Mouse (Mus musculus) forebrain, embryonic 10.5 days (tissue): ENCODE data around the gene Zfy1. TPM values are rescaled to one million over a fixed set of nuclear protein-coding genes. Genes with fewer than 3 reads are reported as not detected.
"Not testable (repeated sequence)": the region's sequence is repeated elsewhere in the genome, so short reads cannot be mapped to it uniquely, and the experiment has no call there.

Source experiments
- DNase-seq: peaks from one replicate; pipeline ENCODE4 v3.0.0-alpha.2; 2017; ENCODE audit warnings: low spot score; ENCODE audit errors: extremely low spot score
- H3K27ac ChIP-seq: fragments of 300-500 bp; sonication (generic); 2 replicates; pipeline ENCODE4 v1.5.1; 2016; ENCODE audit warnings: mild to moderate bottlenecking
- H3K27me3 ChIP-seq: fragments of 300-500 bp; sonication (generic); 2 replicates; pipeline ENCODE4 v1.6.1; 2016; ENCODE audit warnings: mild to moderate bottlenecking; ENCODE audit not compliant: poor library complexity, severe bottlenecking
- H3K36me3 ChIP-seq: fragments of 300-500 bp; sonication (generic); replicated peaks from 2 replicates; pipeline ENCODE4 v1.6.1; 2016; ENCODE audit warnings: mild to moderate bottlenecking, moderate library complexity
- H3K4me1 ChIP-seq: fragments of 300-500 bp; sonication (generic); 2 replicates; pipeline ENCODE4 v1.6.1; 2016
- H3K4me3 ChIP-seq: fragments of 300-500 bp; sonication (generic); 2 replicates; pipeline ENCODE4 v1.5.1; 2016; ENCODE audit warnings: mild to moderate bottlenecking, moderate library complexity
- H3K9me3 ChIP-seq: fragments of 300-500 bp; sonication (generic); 2 replicates; pipeline ENCODE4 v1.6.1; 2016; ENCODE audit warnings: mild to moderate bottlenecking, moderate library complexity
- WGBS: fragments of 180-500 bp; shearing (Covaris S2); methylation state at CpG from one replicate; pipeline ENCODE4 v1.1.7; 2016; 5-methylcytosine and 5-hydroxymethylcytosine counted together
- polyA plus RNA-seq: library from polyadenylated mRNA; unstranded; fragments of >200 nt; fragmentation: Nextera tagmentation; extraction: Ambion mirVana; gene quantifications from 2 replicates; pipeline ENCODE4 v1.2.1, GENCODE M21; 2016

Gene Zfy1
- polyA plus RNA-seq, result not detected in 2 replicates

GRCm38 (mm10) chrY:797309-797708 lies at the start of gene Zfy1:
Gene Zfy1, minus strand, starts transcription at chrY:797409.
- not testable (repeated sequence) for H3K4me3 ChIP-seq, H3K27ac ChIP-seq, DNase-seq, H3K36me3 ChIP-seq, H3K27me3 ChIP-seq, H3K9me3 ChIP-seq, H3K4me1 ChIP-seq
- WGBS, result no CpG with 5 or more reads among the region's 11 CpGs

GRCm38 (mm10) chrY:818396-818795 lies 21.2 kb upstream of the Zfy1 start, which contains the start of gene Uba1y:
Gene Uba1y, plus strand, starts transcription at chrY:818649.
- WGBS, result 93% methylated on average over 13 of the region's 15 CpGs
- H3K27me3 ChIP-seq, result no peaks in the 10 kb centered on the region
- H3K9me3 ChIP-seq, result no peaks in the 10 kb centered on the region
- no peak within 1 kb of the TSS for H3K4me3 ChIP-seq
- no peak for DNase-seq
- no peaks in the 10 kb centered on the region for H3K4me1 ChIP-seq
- no peaks in the 10 kb centered on the region for H3K36me3 ChIP-seq
- H3K27ac ChIP-seq, result no peak within 1 kb of the TSS

- Histone ChIP-seq H3K4me1 (0 out of 2 replicates have a peak, but pooled peaks cover 3% of the 10 kb centered on the region), H3K36me3 (no peaks in the 10 kb centered on the region), H3K4me3 (peak overlapping the region; percentile 36), H3K9me3 (no peaks in the 10 kb centered on the region), H3K27ac (peak overlapping the region; percentile 79), H3K27me3 (no peaks in the 10 kb centered on the region)
- 0% methylated on average over 15 of the region's 15 CpGs for WGBS
- DNase-seq, result peak; percentile 56
Observed at GRCm38 (mm10) chrY:808991-809661, 11.9 kb upstream of the Zfy1 start.

Other genes with a start within 250 kb of the Zfy1 start
- not detected in 2 replicates for gene Uba1y, start 21.2 kb upstream of the Zfy1 start, polyA plus RNA-seq
- gene Kdm5d, start 100.4 kb upstream of the Zfy1 start, polyA plus RNA-seq, result 17.5 and 18.3 TPM in 2 replicates
- 32.4 and 43.8 TPM in 2 replicates for gene Eif2s3y, start 213.1 kb upstream of the Zfy1 start, polyA plus RNA-seq